Mouse (Mus musculus) erythroblast, embryonic 14.5 days (primary cell): ENCODE results near the gene Otud4.

Experiments
- GATA1 ChIP-seq: IDR thresholded peaks from 2 replicates; pipeline ENCODE4 v1.6.1; 2012; ENCODE audit warnings: low read length, inconsistent platforms, mixed read lengths
- TAL1 ChIP-seq: IDR thresholded peaks from 3 replicates; pipeline ENCODE4 v1.6.1; 2012; ENCODE audit warnings: low read length, inconsistent platforms, mixed read lengths

DNA sequence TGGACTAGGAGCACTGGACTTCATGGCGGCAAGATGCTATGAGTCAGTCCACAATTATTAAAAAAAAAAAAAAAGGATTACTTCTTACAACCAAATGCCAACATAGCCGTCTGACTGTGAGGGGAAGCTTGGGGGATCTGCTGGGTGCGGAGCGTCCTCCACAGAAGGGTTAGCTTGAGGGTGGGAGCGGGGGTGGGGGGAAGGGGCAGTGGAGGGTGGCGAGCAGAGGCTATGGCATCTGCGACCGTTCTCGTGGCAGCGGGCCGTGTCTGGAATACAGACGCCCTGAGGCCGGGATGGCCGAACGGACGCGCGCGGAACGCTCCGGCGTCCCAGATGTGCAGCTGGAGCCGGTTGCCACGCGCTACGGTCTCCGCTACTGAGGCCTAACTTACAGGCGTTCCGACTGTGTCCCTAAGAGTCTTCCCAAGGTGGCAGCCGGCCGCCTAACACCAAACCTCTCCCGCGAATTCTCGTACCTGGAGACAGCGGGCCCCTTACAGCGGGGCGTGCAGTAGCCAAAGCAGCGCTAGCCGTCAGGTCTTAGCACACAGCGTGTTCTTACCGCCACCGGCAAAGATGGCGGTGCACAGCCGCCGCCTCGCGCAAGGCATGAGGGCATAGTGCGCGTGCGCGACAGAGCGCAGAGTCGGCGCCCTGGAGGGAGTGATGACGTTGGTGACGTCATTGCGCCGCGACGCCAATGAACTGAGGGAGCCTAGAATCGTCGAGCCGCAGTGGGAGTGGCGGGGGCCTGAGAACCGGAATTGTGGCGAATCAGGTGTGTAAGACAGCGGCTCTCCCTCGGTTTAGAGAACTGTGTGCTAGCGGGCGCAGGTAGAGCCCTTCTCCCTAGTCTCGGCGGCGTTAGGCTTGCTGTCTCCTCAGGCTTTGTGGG, 71.9 kb downstream of the Otud4 start, which contains the start of the genes Abce1 and Anapc10:
- TF ChIP-seq GATA1: no peak
- no peak for TF ChIP-seq TAL1
